Mouse (Mus musculus): ENCODE results near the gene Eno3.

Gene Eno3

DNA sequence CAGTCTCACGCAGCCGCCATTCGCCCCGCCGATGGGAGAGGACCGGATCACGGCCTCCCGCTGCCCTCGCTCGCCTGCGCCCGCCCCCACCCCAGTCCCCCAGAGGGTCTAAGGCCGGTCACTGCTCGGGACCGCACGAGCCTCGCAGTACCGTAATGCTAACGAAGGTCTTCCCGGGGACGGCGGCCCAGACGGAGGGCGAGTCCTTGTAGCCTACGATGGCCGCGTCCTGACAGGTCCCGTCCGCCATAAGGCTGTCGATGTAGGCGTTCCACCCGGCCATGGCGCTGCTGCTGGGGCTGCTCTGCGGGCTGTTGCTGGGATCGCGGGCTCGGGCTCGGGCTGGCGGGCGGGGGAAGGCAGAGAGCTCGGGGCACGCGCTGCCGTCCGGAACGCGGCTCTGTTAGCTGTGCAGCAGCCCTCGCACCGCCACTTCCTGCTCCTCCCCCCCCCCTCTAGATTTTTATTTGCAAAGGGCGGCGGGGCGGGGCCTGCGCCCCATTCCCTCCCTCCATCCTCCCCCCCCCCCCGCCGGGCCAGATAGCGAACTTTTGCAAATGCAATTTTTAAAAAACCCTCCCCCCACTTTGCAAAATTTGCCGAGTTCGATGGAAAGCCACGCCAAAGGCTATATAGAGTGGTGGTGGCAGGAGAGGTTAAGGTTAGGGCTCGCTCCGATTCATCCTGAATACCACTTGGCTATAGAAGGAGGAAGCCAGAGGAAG, 2.6 kb upstream of the Eno3 start, which contains the start of gene Pfn1:
Gene Pfn1 (minus strand): TSS at position 447 of the 725 bp plus-strand sequence.
- in situ Hi-C loops (cut with MboI; ENCODE audit: unreplicated experiment in 2 of 2), result loop anchor here in 1 of 2 experiments (25.0 kb wide), 1 partner anchor 1242 kb away; the partner anchor contains the start of gene Kdm6b

GRCm38 (mm10) chr11:70654923-70655570, 2.0 kb upstream of the Eno3 start:
- in situ Hi-C loops (cut with MboI; ENCODE audit: unreplicated experiment in 2 of 2), result loop anchor here in 1 of 2 experiments (25.0 kb wide), 1 partner anchor 1243 kb away; the partner anchor contains the start of gene Kdm6b

DNA sequence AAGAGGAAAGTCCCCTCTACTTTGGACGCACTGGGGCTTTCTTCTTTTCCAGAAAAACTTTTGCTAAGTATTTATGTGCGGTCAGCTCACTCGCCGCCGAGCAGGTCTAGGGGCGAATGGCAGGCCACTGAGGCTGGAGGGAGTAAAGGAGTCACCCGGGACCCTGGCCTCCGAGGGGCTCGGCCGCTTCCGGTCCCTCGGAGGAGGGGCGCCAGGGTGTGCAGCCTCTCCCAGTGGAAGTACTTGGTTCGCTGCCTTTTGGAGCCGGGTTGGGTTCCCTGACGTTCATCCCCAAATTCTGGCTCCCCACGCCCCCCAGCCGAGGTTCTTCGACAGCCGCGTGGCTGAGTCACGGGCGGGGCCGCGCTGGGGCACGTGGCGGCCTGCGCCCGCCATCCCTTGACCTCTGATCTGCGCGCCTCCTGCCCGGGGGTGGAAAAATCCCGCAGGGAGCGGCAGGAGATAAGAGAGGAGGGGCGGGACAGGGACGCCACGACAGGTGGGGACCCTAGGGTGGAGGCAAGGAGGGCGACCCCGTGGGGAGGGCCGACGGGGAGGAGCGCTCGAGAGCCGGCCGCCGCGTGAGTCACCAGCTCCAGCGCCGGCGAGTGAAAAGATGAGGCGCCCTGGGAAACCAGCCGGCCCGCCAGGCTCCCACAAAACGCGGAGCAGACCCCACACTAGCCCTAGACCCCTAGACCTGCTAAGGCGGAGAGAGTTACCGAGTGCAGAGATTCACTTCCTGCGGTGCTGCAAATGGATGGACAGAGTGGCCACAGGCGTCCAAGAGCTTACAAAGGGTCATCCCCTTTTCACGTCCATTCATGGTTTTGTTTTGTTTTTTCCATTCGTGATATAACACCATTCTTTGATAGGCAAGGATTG, 1.2 kb upstream of the Eno3 start:
- in situ Hi-C loops (cut with MboI; ENCODE audit: unreplicated experiment in 2 of 2), result loop anchor here in 1 of 2 experiments (25.0 kb wide), 1 partner anchor 1244 kb away; the partner anchor contains the start of gene Kdm6b

DNA sequence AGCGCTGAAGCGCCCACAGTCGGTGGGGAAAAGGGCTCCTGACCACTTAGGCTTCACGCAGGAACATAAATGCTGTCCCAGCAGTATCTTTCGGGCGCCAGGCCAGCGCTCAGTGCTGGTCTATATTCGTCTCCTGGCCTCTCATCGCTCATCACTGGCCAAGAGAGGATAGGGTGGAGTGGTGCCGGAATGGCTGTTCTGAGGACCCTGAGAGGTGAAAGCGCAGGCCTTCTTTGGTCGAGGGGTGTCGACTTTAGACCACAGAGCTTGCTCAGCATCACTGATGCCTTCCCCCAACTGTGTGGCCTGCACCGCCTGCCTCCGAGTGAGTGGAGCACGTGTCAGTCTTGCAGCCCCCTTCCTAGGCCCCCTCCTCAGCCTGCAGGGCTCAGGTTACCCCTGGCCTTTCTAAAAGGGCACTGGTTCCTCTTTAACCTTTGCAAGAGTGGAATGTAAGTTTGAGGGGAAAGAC, 510 bp upstream of the Eno3 start:
- in situ Hi-C loops (cut with MboI; ENCODE audit: unreplicated experiment in 2 of 2), result loop anchor here in 1 of 2 experiments (25.0 kb wide), 1 partner anchor 1244 kb away; the partner anchor contains the start of gene Kdm6b

DNA sequence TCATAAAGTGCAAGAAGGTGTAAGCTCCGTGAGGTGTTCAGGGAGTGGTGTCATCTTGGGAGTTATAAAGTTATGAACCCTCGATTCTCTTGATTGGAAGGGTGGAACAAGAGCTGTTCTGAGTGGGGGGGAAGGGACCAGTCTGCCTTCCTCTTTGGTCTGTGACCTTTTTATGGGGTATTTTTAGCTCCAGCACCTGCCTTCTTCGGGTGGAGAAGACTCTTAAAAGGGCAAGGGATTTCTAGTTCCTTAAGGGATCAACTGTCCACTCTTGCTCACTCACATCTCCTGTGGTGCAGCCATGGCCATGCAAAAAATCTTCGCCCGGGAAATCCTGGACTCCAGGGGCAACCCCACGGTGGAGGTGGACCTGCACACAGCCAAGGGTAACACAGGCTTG, 571 bp downstream of the Eno3 start:
- in situ Hi-C loops (cut with MboI; ENCODE audit: unreplicated experiment in 2 of 2), result loop anchor here in 1 of 2 experiments (25.0 kb wide), 1 partner anchor 1245 kb away; the partner anchor contains the start of gene Kdm6b

DNA sequence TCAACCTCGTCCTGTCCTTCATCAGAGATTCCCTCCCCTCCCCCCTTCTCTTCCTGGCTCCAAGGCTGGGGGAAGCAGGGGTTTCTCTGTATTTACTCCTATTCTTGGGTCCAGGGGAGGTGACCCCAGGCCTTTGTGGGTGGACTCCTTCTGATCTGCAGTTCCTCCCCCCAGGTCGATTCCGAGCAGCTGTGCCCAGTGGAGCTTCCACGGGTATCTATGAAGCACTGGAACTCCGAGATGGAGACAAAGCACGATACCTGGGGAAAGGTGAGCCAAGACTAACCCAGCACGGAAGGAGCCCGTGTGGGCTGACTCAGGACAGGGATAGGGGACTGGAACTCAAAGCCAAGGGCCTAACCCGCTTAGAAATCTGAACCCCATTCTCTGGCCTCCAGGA, 989 bp downstream of the Eno3 start:
- in situ Hi-C loops (cut with MboI; ENCODE audit: unreplicated experiment in 2 of 2), result loop anchor here in 1 of 2 experiments (25.0 kb wide), 1 partner anchor 1246 kb away; the partner anchor contains the start of gene Kdm6b

GRCm38 (mm10) chr11:70658521-70658920, 1.5 kb downstream of the Eno3 start:
- in situ Hi-C loops (cut with MboI; ENCODE audit: unreplicated experiment in 2 of 2), result loop anchor here in 1 of 2 experiments (25.0 kb wide), 1 partner anchor 1246 kb away; the partner anchor contains the start of gene Kdm6b

- in situ Hi-C loops (cut with MboI; ENCODE audit: unreplicated experiment in 2 of 2), result loop anchor here in 1 of 2 experiments (25.0 kb wide), 1 partner anchor 1247 kb away; the partner anchor contains the start of gene Kdm6b
These were observed 1.9 kb downstream of the Eno3 start for GRCm38 (mm10) chr11:70658942-70659341.

- in situ Hi-C loops (cut with MboI; ENCODE audit: unreplicated experiment in 2 of 2), result loop anchor here in 1 of 2 experiments (25.0 kb wide), 1 partner anchor 1248 kb away; the partner anchor contains the start of gene Kdm6b
These were observed 3.6 kb downstream of the Eno3 start for GRCm38 (mm10) chr11:70660571-70660970.

- in situ Hi-C loops (cut with MboI; ENCODE audit: unreplicated experiment in 2 of 2), result loop anchor here in 1 of 2 experiments (25.0 kb wide), 1 partner anchor 1251 kb away; the partner anchor contains the start of gene Kdm6b
These were observed 6.1 kb downstream of the Eno3 start for GRCm38 (mm10) chr11:70663101-70663500.

- in situ Hi-C loops (cut with MboI; ENCODE audit: unreplicated experiment in 2 of 2), result loop anchor here in 1 of 2 experiments (25.0 kb wide), 1 partner anchor 1252 kb away; the partner anchor contains the start of gene Kdm6b
These were observed 7.0 kb downstream of the Eno3 start for GRCm38 (mm10) chr11:70663957-70664356.

DNA sequence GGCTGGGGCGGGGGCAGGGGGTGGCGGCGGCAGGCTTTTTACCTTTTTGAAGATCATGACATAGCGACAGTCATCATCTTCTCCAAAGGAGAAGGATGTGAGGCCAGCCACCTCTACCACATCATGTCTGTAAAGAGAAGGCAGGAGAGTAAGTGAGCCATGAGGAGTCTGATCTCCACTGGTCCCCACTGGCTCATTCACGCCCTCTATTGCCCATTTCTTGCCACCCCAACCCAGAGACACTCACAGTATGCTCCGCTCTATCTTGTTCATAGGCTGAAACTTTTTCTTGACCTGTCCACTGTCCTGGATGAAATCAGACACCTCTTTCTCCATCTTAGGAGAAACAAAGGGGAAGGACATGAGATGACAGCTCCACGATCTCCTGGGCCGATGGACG, 7.7 kb downstream of the Eno3 start:
- in situ Hi-C loops (cut with MboI; ENCODE audit: unreplicated experiment in 2 of 2), result loop anchor here in 1 of 2 experiments (25.0 kb wide), 1 partner anchor 1252 kb away; the partner anchor contains the start of gene Kdm6b

GRCm38 (mm10) chr11:70666687-70667086, 9.7 kb downstream of the Eno3 start:
- in situ Hi-C loops (cut with MboI; ENCODE audit: unreplicated experiment in 2 of 2), result loop anchor here in 1 of 2 experiments (25.0 kb wide), 1 partner anchor 1254 kb away; the partner anchor contains the start of gene Kdm6b

- in situ Hi-C loops (cut with MboI; ENCODE audit: unreplicated experiment in 2 of 2), result loop anchor here in 1 of 2 experiments (25.0 kb wide), 1 partner anchor 1255 kb away; the partner anchor contains the start of gene Kdm6b
These were observed 10.5 kb downstream of the Eno3 start for GRCm38 (mm10) chr11:70667271-70668150.

GRCm38 (mm10) chr11:70668335-70668770, 11.4 kb downstream of the Eno3 start:
- in situ Hi-C loops (cut with MboI; ENCODE audit: unreplicated experiment in 2 of 2), result loop anchor here in 1 of 2 experiments (25.0 kb wide), 1 partner anchor 1256 kb away; the partner anchor contains the start of gene Kdm6b

GRCm38 (mm10) chr11:70668771-70669505, 11.9 kb downstream of the Eno3 start, which contains the start of gene Spag7:
Gene Spag7, minus strand, starts transcription at chr11:70669416.
- in situ Hi-C loops (cut with MboI; ENCODE audit: unreplicated experiment in 2 of 2), result loop anchor here in 1 of 2 experiments (25.0 kb wide), 1 partner anchor 1257 kb away; the partner anchor contains the start of gene Kdm6b

All from v-Abl transformed pro-B cells (cell line).